Mouse (Mus musculus): ENCODE results near the gene Tmcc2. TPM values are rescaled to one million over a fixed set of nuclear protein-coding genes. Genes with fewer than 3 reads are reported as not detected.

Gene Tmcc2
- polyA plus RNA-seq, 2 experiments, result 285 to 327 TPM

- no peak overlapping the region for H3K4me3 ChIP-seq (ENCODE audit: insufficient read depth in 1 of 2, low read depth in 2 of 2, low read length in 2 of 2)
- no peak overlapping the region for H3K27ac ChIP-seq
- H3K36me3 ChIP-seq (replicated peaks; ENCODE audit: control insufficient read depth, insufficient read depth, low read depth), result no peaks in the 10 kb centered on the region
- H3K4me1 ChIP-seq (replicated peaks; ENCODE audit: control insufficient read depth in 2 of 2, insufficient read depth in 2 of 2, low read length in 1 of 2), result peaks cover 7 to 13% of the 10 kb centered on the region in 2 experiments
- no peaks in the 10 kb centered on the region for H3K9me3 ChIP-seq (ENCODE audit: control insufficient read depth, low read length)
- H3K27me3 ChIP-seq (ENCODE audit: control insufficient read depth, insufficient read depth, low read length), result no peaks in the 10 kb centered on the region
- TF ChIP-seq CTCF (IDR thresholded peaks at IDR 0.05; ENCODE audit: low read depth) (no peak), EP300 (IDR thresholded peaks at IDR 0.05; ENCODE audit: low read depth) (no peak)
- no peak for ATAC-seq (ENCODE audit: insufficient read depth)
- H3K4me2 ChIP-seq (ENCODE audit: low read depth), result no peak overlapping the region
- WGBS (ENCODE audit: insufficient replicate concordance), result 58% methylated on average over 7 of the region's 7 CpGs
- DNase-seq (ENCODE audit: low read depth in 3 of 3, low spot score in 3 of 3), result no peak
- H3K9ac ChIP-seq (replicated peaks), result no peak overlapping the region
These were observed 61.4 kb downstream of the Tmcc2 start for GRCm38 (mm10) chr1:132329656-132330055.

- Histone ChIP-seq H3K9ac (replicated peaks) (no peak overlapping the region), H3K9me3 (ENCODE audit: control insufficient read depth, low read length) (no peaks in the 10 kb centered on the region), H3K36me3 (replicated peaks; ENCODE audit: control insufficient read depth, insufficient read depth, low read depth) (no peaks in the 10 kb centered on the region), H3K27ac (no peak overlapping the region), H3K27me3 (ENCODE audit: control insufficient read depth, insufficient read depth, low read length) (no peaks in the 10 kb centered on the region), H3K4me3 (ENCODE audit: insufficient read depth in 1 of 2, low read depth in 2 of 2, low read length in 2 of 2) (no peak overlapping the region), H3K4me2 (ENCODE audit: low read depth) (no peak overlapping the region), H3K4me1 (replicated peaks; ENCODE audit: control insufficient read depth in 2 of 2, insufficient read depth in 2 of 2, low read length in 1 of 2) (peaks cover 0 to 2% of the 10 kb centered on the region in 2 experiments; a peak in 2 of 4 replicates)
- TF ChIP-seq CTCF (IDR thresholded peaks at IDR 0.05; ENCODE audit: low read depth), result no peak
- TF ChIP-seq EP300 (IDR thresholded peaks at IDR 0.05; ENCODE audit: low read depth), result no peak
- ATAC-seq (ENCODE audit: insufficient read depth), result no peak
- no peak for DNase-seq (ENCODE audit: low read depth in 3 of 3, low spot score in 3 of 3)
- WGBS (ENCODE audit: insufficient replicate concordance), result 56% methylated on average over 3 of the region's 3 CpGs
These were observed 62.5 kb downstream of the Tmcc2 start for GRCm38 (mm10) chr1:132328565-132328964.

GRCm38 (mm10) chr1:132327477-132327876 lies 63.6 kb downstream of the Tmcc2 start:
- Histone ChIP-seq H3K27me3 (ENCODE audit: control insufficient read depth, insufficient read depth, low read length) (no peaks in the 10 kb centered on the region), H3K27ac (no peak overlapping the region), H3K9ac (replicated peaks) (no peak overlapping the region), H3K4me1 (replicated peaks; ENCODE audit: control insufficient read depth in 2 of 2, insufficient read depth in 2 of 2, low read length in 1 of 2) (no peaks in the 10 kb centered on the region; a peak in 2 of 4 replicates), H3K9me3 (ENCODE audit: control insufficient read depth, low read length) (no peaks in the 10 kb centered on the region), H3K4me3 (ENCODE audit: insufficient read depth in 1 of 2, low read depth in 2 of 2, low read length in 2 of 2) (no peak overlapping the region), H3K36me3 (replicated peaks; ENCODE audit: control insufficient read depth, insufficient read depth, low read depth) (no peaks in the 10 kb centered on the region), H3K4me2 (ENCODE audit: low read depth) (no peak overlapping the region)
- ATAC-seq (ENCODE audit: insufficient read depth) (no peak), DNase-seq (ENCODE audit: low read depth in 3 of 3, low spot score in 3 of 3) (no peak)
- TF ChIP-seq EP300 (IDR thresholded peaks at IDR 0.05; ENCODE audit: low read depth) (no peak), CTCF (IDR thresholded peaks at IDR 0.05; ENCODE audit: low read depth) (no peak)
- WGBS (ENCODE audit: insufficient replicate concordance), result 75% methylated on average over 17 of the region's 17 CpGs

- TF ChIP-seq EP300 (IDR thresholded peaks at IDR 0.05; ENCODE audit: low read depth), result no peak
- no peak for TF ChIP-seq CTCF (IDR thresholded peaks at IDR 0.05; ENCODE audit: low read depth)
- DNase-seq (ENCODE audit: low read depth in 3 of 3, low spot score in 3 of 3) (no peak), ATAC-seq (ENCODE audit: insufficient read depth) (peak; percentile 31; the same call in 1 of the 2 replicates)
- no peak overlapping the region for H3K27ac ChIP-seq
- no peak overlapping the region for H3K4me3 ChIP-seq (ENCODE audit: insufficient read depth in 1 of 2, low read depth in 2 of 2, low read length in 2 of 2)
- WGBS (ENCODE audit: insufficient replicate concordance), result 65% methylated on average over 9 of the region's 9 CpGs
- H3K4me1 ChIP-seq (replicated peaks; ENCODE audit: control insufficient read depth in 2 of 2, insufficient read depth in 2 of 2, low read length in 1 of 2), result no peaks in the 10 kb centered on the region; a peak in 1 of 4 replicates
- H3K36me3 ChIP-seq (replicated peaks; ENCODE audit: control insufficient read depth, insufficient read depth, low read depth), result no peaks in the 10 kb centered on the region
- no peak overlapping the region for H3K9ac ChIP-seq (replicated peaks)
- no peaks in the 10 kb centered on the region for H3K9me3 ChIP-seq (ENCODE audit: control insufficient read depth, low read length)
- H3K27me3 ChIP-seq (ENCODE audit: control insufficient read depth, insufficient read depth, low read length), result no peaks in the 10 kb centered on the region
- no peak overlapping the region for H3K4me2 ChIP-seq (ENCODE audit: low read depth)
These were observed 64.3 kb downstream of the Tmcc2 start for GRCm38 (mm10) chr1:132326777-132327176.

- Histone ChIP-seq H3K36me3 (replicated peaks; ENCODE audit: control insufficient read depth, insufficient read depth, low read depth) (no peaks in the 10 kb centered on the region), H3K4me1 (replicated peaks; ENCODE audit: control insufficient read depth in 2 of 2, insufficient read depth in 2 of 2, low read length in 1 of 2) (peaks cover 0 to 5% of the 10 kb centered on the region in 2 experiments; a peak in 1 of 4 replicates), H3K9ac (replicated peaks) (no peak overlapping the region), H3K4me3 (ENCODE audit: insufficient read depth in 1 of 2, low read depth in 2 of 2, low read length in 2 of 2) (no peak overlapping the region), H3K27me3 (ENCODE audit: control insufficient read depth, insufficient read depth, low read length) (no peaks in the 10 kb centered on the region; the same call in 1 of the 2 replicates), H3K4me2 (ENCODE audit: low read depth) (no peak overlapping the region), H3K9me3 (ENCODE audit: control insufficient read depth, low read length) (no peaks in the 10 kb centered on the region), H3K27ac (no peak overlapping the region)
- 59% methylated on average over 13 of the region's 13 CpGs for WGBS (ENCODE audit: insufficient replicate concordance)
- no peak for TF ChIP-seq EP300 (IDR thresholded peaks at IDR 0.05; ENCODE audit: low read depth)
- no peak for TF ChIP-seq CTCF (IDR thresholded peaks at IDR 0.05; ENCODE audit: low read depth)
- DNase-seq (ENCODE audit: low read depth in 3 of 3, low spot score in 3 of 3) (no peak), ATAC-seq (ENCODE audit: insufficient read depth) (no peak)
These were observed 68.2 kb downstream of the Tmcc2 start for GRCm38 (mm10) chr1:132322711-132323542.
